Mouse (Mus musculus) ES-Bruce4 (cell line): ENCODE measurements at regions not wholly inside any gene's neighbourhood (a gene's known extent, or its start where the extent isn't known, plus 50 kb on each side); places are given as distances from the start of the nearest gene placed in this dataset.

ENCODE experiments used
- CTCF ChIP-seq: IDR thresholded peaks from one replicate; pipeline ENCODE4 v1.8.1; 2011; ENCODE audit warnings: low read depth, low read length
- EP300 ChIP-seq: IDR thresholded peaks from 2 replicates; pipeline ENCODE4 v1.6.1; 2011; ENCODE audit warnings: low read depth, low read length; ENCODE audit not compliant: insufficient read depth
- POLR2A ChIP-seq: IDR thresholded peaks from one replicate; pipeline ENCODE4 v1.8.1; 2011; ENCODE audit warnings: low read length; ENCODE audit not compliant: insufficient read depth

DNA sequence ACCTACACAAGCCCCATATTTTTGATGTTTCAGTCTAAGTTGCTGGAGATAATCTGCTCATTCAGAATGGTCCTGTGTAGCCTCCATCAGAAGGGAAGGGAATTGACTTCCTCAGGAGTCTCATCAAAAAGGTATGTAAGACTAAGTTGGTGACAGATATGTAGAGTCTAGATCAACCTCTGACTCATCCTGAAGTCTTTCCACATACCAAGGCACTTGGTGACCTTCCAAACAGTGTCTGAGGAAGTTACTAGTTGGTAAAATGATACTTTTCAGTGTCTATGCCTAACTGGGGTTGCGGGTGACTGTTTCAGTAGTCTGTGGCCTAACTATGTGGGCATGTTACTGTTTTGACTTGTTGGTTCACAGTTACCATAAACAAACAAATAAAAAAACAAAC lies 133.0 kb upstream of the Plcb4 start:
- no peak for TF ChIP-seq CTCF
- no peak for TF ChIP-seq EP300
- no peak for TF ChIP-seq POLR2A
